ENCODE assay signal across 14 mouse cellular contexts in the genomic region with DNA sequence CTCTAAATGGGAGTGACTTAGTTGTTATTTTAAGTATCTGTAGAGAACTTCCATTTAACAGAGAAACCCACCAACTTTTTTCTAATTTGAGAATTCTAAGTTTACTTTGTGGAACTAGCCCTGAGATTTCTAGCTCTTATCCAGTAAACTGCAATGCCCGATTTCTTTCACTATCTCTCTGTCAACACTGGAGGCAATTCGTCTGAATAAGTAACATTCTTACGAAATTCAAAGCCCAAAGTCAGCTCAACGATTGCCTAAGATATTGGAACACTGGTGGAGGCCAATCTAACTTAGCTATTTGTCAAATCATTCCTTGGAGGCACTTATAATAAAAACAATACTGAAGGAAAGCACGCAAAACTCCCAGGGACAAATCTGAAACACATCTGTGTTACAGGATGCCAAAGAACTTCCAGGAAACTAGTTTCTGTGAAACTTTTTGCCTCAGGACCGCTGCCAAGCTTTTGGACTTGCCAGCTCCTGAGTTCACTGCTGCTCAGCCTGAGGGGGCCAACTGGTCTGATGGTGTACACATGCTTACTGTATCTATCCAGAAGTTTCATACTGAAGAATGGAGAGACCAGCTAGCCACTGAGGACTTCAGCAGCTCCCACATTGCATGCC. TPM values are rescaled to one million over a fixed set of nuclear protein-coding genes. Genes with fewer than 3 reads are reported as not detected.
DNase-seq lines count a peak whose midpoint lies in the region; ATAC-seq and TF ChIP-seq lines count a peak whose summit lies in the region.
"Had no signal": no experiment of that assay in that cellular context is flagged by ENCODE, and none has a peak within 500 bp of the region (broad histone marks: within the 10 kb centered on the region; RNA-seq: fewer than 3 reads in every experiment).

No protein-coding gene starts in this region.

- no peak overlapping the region for H3K4me2 ChIP-seq in kidney, embryonic 15.5 days
- no peak overlapping the region for H3K4me2 ChIP-seq in stomach, postnatal 0 days (replicated peaks; ENCODE audit: low read depth)
- H3K4me2 ChIP-seq: forebrain, embryonic 13.5 days; lung, embryonic 15.5 days had no signal

- no peak for ATAC-seq in kidney, embryonic 15.5 days (replicated peaks; ENCODE audit: low FRiP score)
- no peak; the same call in 1 of the 2 replicates for ATAC-seq in stomach, postnatal 0 days (ENCODE audit: low FRiP score, low TSS enrichment)
- ATAC-seq: CD4-positive, CD25-positive, alpha-beta regulatory T cell, adult 4 months; forebrain, embryonic 13.5 days had no signal

- no peak for TF ChIP-seq CTCF in kidney, adult 2 months (conservative IDR thresholded peaks at IDR 0.05; ENCODE audit: insufficient read depth, insufficient read length, low read depth, low read length)
- no peak for TF ChIP-seq CTCF in stomach, postnatal 0 days (IDR thresholded peaks at IDR 0.05; ENCODE audit: low read depth)

- 77% methylated on average over 6 of the region's 6 CpGs for WGBS in kidney, adult 2 months
- WGBS in kidney, embryonic 15.5 days = 81% methylated on average over 6 of the region's 6 CpGs
- 50% methylated on average over 6 of the region's 6 CpGs for WGBS in stomach, postnatal 0 days

- no peak overlapping the region for H3K9ac ChIP-seq in kidney, embryonic 15.5 days
- H3K9ac ChIP-seq in stomach, postnatal 0 days (ENCODE audit: low read length) = no peak overlapping the region
- H3K9ac ChIP-seq: forebrain, embryonic 13.5 days; lung, embryonic 15.5 days had no signal

- TF ChIP-seq POLR2A in kidney, adult 2 months (IDR thresholded peaks at IDR 0.05; ENCODE audit: low read depth, low read length) = no peak

- no peaks in the 10 kb centered on the region for H3K4me1 ChIP-seq in kidney, adult 2 months (ENCODE audit: control insufficient read depth, insufficient read depth, low read length)
- H3K4me1 ChIP-seq in kidney, embryonic 15.5 days = no peaks in the 10 kb centered on the region
- H3K4me1 ChIP-seq in stomach, postnatal 0 days (replicated peaks; ENCODE audit: control insufficient read depth, insufficient read depth) = no peaks in the 10 kb centered on the region
- H3K4me1 ChIP-seq: forebrain, embryonic 13.5 days; hindbrain, embryonic 10.5 days; lung, embryonic 15.5 days had no signal

- no peaks in the 10 kb centered on the region for H3K9me3 ChIP-seq in kidney, embryonic 15.5 days (replicated peaks)
- H3K9me3 ChIP-seq in stomach, postnatal 0 days (ENCODE audit: control insufficient read depth, low read length) = no peaks in the 10 kb centered on the region
- H3K9me3 ChIP-seq: forebrain, embryonic 13.5 days; hindbrain, embryonic 10.5 days; lung, embryonic 15.5 days had no signal

- no peaks in the 10 kb centered on the region for H3K27me3 ChIP-seq in kidney, adult 2 months (replicated peaks; ENCODE audit: control insufficient read depth, insufficient read depth, low read length)
- H3K27me3 ChIP-seq in kidney, embryonic 15.5 days = no peaks in the 10 kb centered on the region
- no peaks in the 10 kb centered on the region for H3K27me3 ChIP-seq in stomach, postnatal 0 days (ENCODE audit: control insufficient read depth, insufficient read depth, low read length)
- H3K27me3 ChIP-seq: forebrain, embryonic 13.5 days; lung, embryonic 15.5 days had no signal

- H3K27ac ChIP-seq in kidney, adult 2 months (ENCODE audit: insufficient read depth, low read depth, low read length) = no peak overlapping the region
- no peak overlapping the region for H3K27ac ChIP-seq in kidney, embryonic 15.5 days
- no peak overlapping the region for H3K27ac ChIP-seq in stomach, postnatal 0 days (replicated peaks)
- H3K27ac ChIP-seq: forebrain, embryonic 13.5 days; hindbrain, embryonic 10.5 days; lung, embryonic 15.5 days had no signal

- no peaks in the 10 kb centered on the region for H3K36me3 ChIP-seq in kidney, adult 2 months (ENCODE audit: control insufficient read depth, insufficient read depth, low read length)
- no peaks in the 10 kb centered on the region for H3K36me3 ChIP-seq in kidney, embryonic 15.5 days
- no peaks in the 10 kb centered on the region for H3K36me3 ChIP-seq in stomach, postnatal 0 days (ENCODE audit: control insufficient read depth, insufficient read depth, low read length)
- H3K36me3 ChIP-seq: hindbrain, embryonic 10.5 days; lung, embryonic 15.5 days had no signal

- no peak for TF ChIP-seq EP300 in stomach, postnatal 0 days (optimal IDR thresholded peaks at IDR 0.05)

- no peak overlapping the region for H3K4me3 ChIP-seq in kidney, adult 2 months (ENCODE audit: insufficient read depth, low read depth, low read length)
- H3K4me3 ChIP-seq in kidney, embryonic 15.5 days (replicated peaks) = no peak overlapping the region
- H3K4me3 ChIP-seq in stomach, postnatal 0 days (ENCODE audit: low read depth, low read length) = no peak overlapping the region
- H3K4me3 ChIP-seq: forebrain, embryonic 13.5 days; hindbrain, embryonic 10.5 days; lung, embryonic 15.5 days had no signal

- peak; percentile 57 for DNase-seq in kidney, adult 2 months
- peak; percentile 22 to 41 for DNase-seq in adrenal gland, postnatal 36 days
- peak; percentile 74 for DNase-seq in gonadal fat pad, adult 2 months (ENCODE audit: low read depth)
- DNase-seq in lung, postnatal 25 days (ENCODE audit: low spot score) = peak; percentile 16
- DNase-seq in stomach, postnatal 0 days (ENCODE audit: low spot score) = no peak
- no peak for DNase-seq in yolk sac, embryonic 10.5 days (ENCODE audit: low spot score)
- DNase-seq in embryo, embryonic 10 days (ENCODE audit: low spot score) = no peak
- DNase-seq: cerebellum, postnatal 25 days; thymus, postnatal 4 days had no signal

RNA-seq across cellular contexts. Expression of gene Ehbp1, which starts 45.5 kb away (rescaled TPM):
- polyA plus RNA-seq in kidney, adult 2 months (2012; rRNA removed) = 1.6 and 2.5 TPM in 2 replicates
- polyA plus RNA-seq in kidney, embryonic 15.5 days (2015; fragmentation: Nextera tagmentation; extraction: Ambion mirVana) = 8.6 and 10.6 TPM in 2 replicates
- 10 to 100 TPM; 20.5 to 23.2 TPM for total RNA-seq in adrenal gland, postnatal 36 days (2021)
- 4.8 and 5.3 TPM in 2 replicates for polyA plus RNA-seq in gonadal fat pad, adult 2 months (2012; rRNA removed)
- polyA plus RNA-seq in stomach, postnatal 0 days (2015; fragmentation: Nextera tagmentation; extraction: Ambion mirVana) = 3.6 and 3.8 TPM in 2 replicates

Comparison
In these comparisons a context has a peak if more than half of its experiments do, and no peak if none do; other contexts are left out.
1. DNase-seq: peak in kidney, adult 2 months (single experiment), adrenal gland, postnatal 36 days (2 of 2), gonadal fat pad, adult 2 months (single experiment) and lung, postnatal 25 days (single experiment); none in stomach, postnatal 0 days (single experiment), yolk sac, embryonic 10.5 days (single experiment) and embryo, embryonic 10 days (single experiment).